Comparison of ENCODE assay signal across 8 mouse cellular contexts in genomic region chr11:43766922-43767648, GRCm38 (mm10). TPM values are rescaled to one million over a fixed set of nuclear protein-coding genes. Genes with fewer than 3 reads are reported as not detected.
DNase-seq lines count a peak whose midpoint lies in the region; ATAC-seq lines count a peak whose summit lies in the region.

No protein-coding gene starts in this region.

- 7% methylated on average over 37 of the region's 37 CpGs for WGBS in hindbrain, embryonic 13.5 days

- H3K9me3 ChIP-seq in hindbrain, embryonic 13.5 days = no peaks in the 10 kb centered on the region

- peak overlapping the region; percentile 48 for H3K4me3 ChIP-seq in hindbrain, embryonic 13.5 days

- peaks cover 5% of the 10 kb centered on the region for H3K4me1 ChIP-seq in hindbrain, embryonic 13.5 days (replicated peaks)

- peak; percentile 86 for DNase-seq in R1 (ENCODE audit: low read depth, low spot score)
- DNase-seq in cerebellum, postnatal 14 days = peak; percentile 85 to 86
- peak; percentile 41 to 73 for DNase-seq in frontal cortex, postnatal 14 days (ENCODE audit: low spot score in 2 of 2)
- peak; percentile 65 to 74 for DNase-seq in layer of hippocampus, postnatal 25 days (ENCODE audit: extremely low spot score in 1 of 2, low spot score in 1 of 2)
- peak; percentile 83 for DNase-seq in lung, postnatal 14 days
- peak; percentile 23 for DNase-seq in retina, adult 2 months (ENCODE audit: low read depth, low spot score)
- peak; percentile 80 for DNase-seq in thymus, postnatal 36 days

- H3K36me3 ChIP-seq in hindbrain, embryonic 13.5 days = no peaks in the 10 kb centered on the region

- H3K4me2 ChIP-seq in hindbrain, embryonic 13.5 days = peak overlapping the region; percentile 65

- H3K27ac ChIP-seq in hindbrain, embryonic 13.5 days = no peak overlapping the region

- peaks cover 15% of the 10 kb centered on the region for H3K27me3 ChIP-seq in hindbrain, embryonic 13.5 days

- H3K9ac ChIP-seq in hindbrain, embryonic 13.5 days = peak overlapping the region; percentile 65

- ATAC-seq in hindbrain, embryonic 13.5 days (ENCODE audit: low FRiP score) = peak; percentile 95

RNA-seq across cellular contexts. Expression of gene Ttc1, which starts 19.3 kb away (rescaled TPM):
- polyA plus RNA-seq in hindbrain, embryonic 13.5 days (2015; fragmentation: Nextera tagmentation; extraction: Ambion mirVana) = 91.9 and 94.2 TPM in 2 replicates
- 10 to 100 TPM; 45.5 to 56.4 TPM for total RNA-seq in layer of hippocampus, postnatal 25 days (2021)

Comparison
In these comparisons a context has a peak if more than half of its experiments do, and no peak if none do; other contexts are left out.
1. DNase-seq: peak in every context shown above with its lines; median percentile 86 in R1; 86 in cerebellum, postnatal 14 days; 83 in lung, postnatal 14 days; 80 in thymus, postnatal 36 days; 70 in layer of hippocampus, postnatal 25 days; 57 in frontal cortex, postnatal 14 days; 23 in retina, adult 2 months.